In genomic region chr14:72602521-72603193, GRCm38 (mm10) we compare ENCODE assay signal across 8 mouse cellular contexts.
DNase-seq lines count a peak whose midpoint lies in the region; ATAC-seq and TF ChIP-seq lines count a peak whose summit lies in the region.

No protein-coding gene starts in this region.

- peak overlapping the region; percentile 79 for H3K4me3 ChIP-seq in erythroblast, embryonic 14.5 days (replicated peaks)
- H3K4me3 ChIP-seq in heart, embryonic 11.5 days (ENCODE audit: low read depth, low read length), result peak overlapping the region; percentile 60
- H3K4me3 ChIP-seq in kidney, embryonic 15.5 days (replicated peaks), result peak overlapping the region; percentile 47
- H3K4me3 ChIP-seq in limb, embryonic 15.5 days, result peak overlapping the region; percentile 53
- peak overlapping the region; percentile 45 for H3K4me3 ChIP-seq in midbrain, postnatal 0 days (ENCODE audit: low read depth, low read length)

- ATAC-seq in heart, embryonic 11.5 days (replicated peaks; ENCODE audit: insufficient number of reproducible peaks, low FRiP score, low TSS enrichment), result peak; percentile 89
- peak; percentile 92 for ATAC-seq in kidney, embryonic 15.5 days (replicated peaks; ENCODE audit: low FRiP score)
- ATAC-seq in limb, embryonic 15.5 days (ENCODE audit: insufficient number of reproducible peaks, low FRiP score, low TSS enrichment, low read depth), result peak; percentile 81
- ATAC-seq in midbrain, postnatal 0 days (ENCODE audit: low FRiP score), result peak; percentile 91

- H3K9ac ChIP-seq in heart, embryonic 11.5 days (ENCODE audit: low read depth, low read length), result peak overlapping the region; percentile 74
- peak overlapping the region; percentile 66 for H3K9ac ChIP-seq in kidney, embryonic 15.5 days
- H3K9ac ChIP-seq in limb, embryonic 15.5 days, result peak overlapping the region; percentile 44
- peak overlapping the region; percentile 61 for H3K9ac ChIP-seq in midbrain, postnatal 0 days (replicated peaks; ENCODE audit: low read length, poor library complexity, severe bottlenecking)

- H3K27ac ChIP-seq in heart, embryonic 11.5 days (ENCODE audit: low read depth, low read length), result peak overlapping the region; percentile 72
- H3K27ac ChIP-seq in kidney, embryonic 15.5 days, result peak overlapping the region; percentile 92
- peak overlapping the region; percentile 83 for H3K27ac ChIP-seq in limb, embryonic 15.5 days
- peak overlapping the region; percentile 74 for H3K27ac ChIP-seq in midbrain, postnatal 0 days (ENCODE audit: low read depth, low read length)

- H3K9me3 ChIP-seq in erythroblast, embryonic 14.5 days (ENCODE audit: control insufficient read depth, low read length), result no peaks in the 10 kb centered on the region
- no peaks in the 10 kb centered on the region for H3K9me3 ChIP-seq in heart, embryonic 11.5 days (replicated peaks; ENCODE audit: control insufficient read depth, low read length)
- no peaks in the 10 kb centered on the region for H3K9me3 ChIP-seq in kidney, embryonic 15.5 days (replicated peaks)
- no peaks in the 10 kb centered on the region for H3K9me3 ChIP-seq in limb, embryonic 15.5 days
- no peaks in the 10 kb centered on the region for H3K9me3 ChIP-seq in midbrain, postnatal 0 days (ENCODE audit: low read length)

- H3K4me1 ChIP-seq in erythroblast, embryonic 14.5 days (ENCODE audit: control insufficient read depth), result peaks cover 22% of the 10 kb centered on the region
- H3K4me1 ChIP-seq in heart, embryonic 11.5 days (ENCODE audit: control insufficient read depth, insufficient read depth, low read length), result peaks cover 6% of the 10 kb centered on the region
- H3K4me1 ChIP-seq in kidney, embryonic 15.5 days, result peaks cover 16% of the 10 kb centered on the region
- peaks cover 16% of the 10 kb centered on the region for H3K4me1 ChIP-seq in limb, embryonic 15.5 days
- peaks cover 10% of the 10 kb centered on the region; the same call in 1 of the 2 replicates for H3K4me1 ChIP-seq in midbrain, postnatal 0 days (ENCODE audit: insufficient read depth, low read length)

- DNase-seq in CD4-positive, CD25-positive, alpha-beta regulatory T cell, adult 2 months (ENCODE audit: low read depth, low spot score), result peak; percentile 77
- DNase-seq in brain, embryonic 18.5 days (ENCODE audit: low read depth, low spot score), result peak; percentile 91
- peak; percentile 95 for DNase-seq in midbrain, postnatal 0 days (ENCODE audit: low spot score)
- peak; percentile 65 to 83 for DNase-seq in spleen, postnatal 10 days (ENCODE audit: low spot score in 2 of 2)

- 0 out of 2 replicates have a peak, but pooled peaks have one; percentile 2 for TF ChIP-seq CTCF in midbrain, postnatal 0 days (IDR thresholded peaks at IDR 0.05)

- WGBS in heart, embryonic 11.5 days (ENCODE audit: insufficient replicate concordance), result 4% methylated on average over 20 of the region's 20 CpGs
- 2% methylated on average over 20 of the region's 20 CpGs for WGBS in kidney, embryonic 15.5 days
- WGBS in limb, embryonic 15.5 days, result 1% methylated on average over 20 of the region's 20 CpGs
- 3% methylated on average over 20 of the region's 20 CpGs for WGBS in midbrain, postnatal 0 days

- H3K36me3 ChIP-seq in erythroblast, embryonic 14.5 days (ENCODE audit: control insufficient read depth), result no peaks in the 10 kb centered on the region; the same call in 1 of the 2 replicates
- no peaks in the 10 kb centered on the region for H3K36me3 ChIP-seq in heart, embryonic 11.5 days (ENCODE audit: control insufficient read depth, insufficient read depth, low read length)
- peaks cover 8% of the 10 kb centered on the region; the same call in 1 of the 2 replicates for H3K36me3 ChIP-seq in kidney, embryonic 15.5 days
- H3K36me3 ChIP-seq in limb, embryonic 15.5 days, result peaks cover 4% of the 10 kb centered on the region
- H3K36me3 ChIP-seq in midbrain, postnatal 0 days (ENCODE audit: insufficient read depth, low read length), result no peaks in the 10 kb centered on the region

- peak overlapping the region; percentile 65 for H3K4me2 ChIP-seq in heart, embryonic 11.5 days
- H3K4me2 ChIP-seq in kidney, embryonic 15.5 days, result peak overlapping the region; percentile 60
- peak overlapping the region; percentile 49 for H3K4me2 ChIP-seq in limb, embryonic 15.5 days
- H3K4me2 ChIP-seq in midbrain, postnatal 0 days (ENCODE audit: low read depth, low read length, poor library complexity, severe bottlenecking), result peak overlapping the region; percentile 69

- H3K27me3 ChIP-seq in erythroblast, embryonic 14.5 days (ENCODE audit: control insufficient read depth), result no peaks in the 10 kb centered on the region
- H3K27me3 ChIP-seq in heart, embryonic 11.5 days (ENCODE audit: control insufficient read depth, insufficient read depth, low read length), result no peaks in the 10 kb centered on the region
- no peaks in the 10 kb centered on the region for H3K27me3 ChIP-seq in kidney, embryonic 15.5 days
- no peaks in the 10 kb centered on the region for H3K27me3 ChIP-seq in limb, embryonic 15.5 days
- no peaks in the 10 kb centered on the region for H3K27me3 ChIP-seq in midbrain, postnatal 0 days (ENCODE audit: insufficient read depth, low read length)

Comparison
In these comparisons a context has a peak if more than half of its experiments do, and no peak if none do; other contexts are left out.
1. Peak in every context shown above with its lines: DNase-seq, ATAC-seq, H3K4me3 ChIP-seq and H3K27ac ChIP-seq.